Mouse (Mus musculus) spleen, postnatal 36 days (tissue): ENCODE results near the gene Renbp.

Source experiments
- DNase-seq, 2 experiments: peaks; one replicate each; pipeline ENCODE4 v3.0.0; 2022; ENCODE audit warnings: low spot score in 2 of 2, mixed read lengths in 1 of 2

Gene Renbp

DNA sequence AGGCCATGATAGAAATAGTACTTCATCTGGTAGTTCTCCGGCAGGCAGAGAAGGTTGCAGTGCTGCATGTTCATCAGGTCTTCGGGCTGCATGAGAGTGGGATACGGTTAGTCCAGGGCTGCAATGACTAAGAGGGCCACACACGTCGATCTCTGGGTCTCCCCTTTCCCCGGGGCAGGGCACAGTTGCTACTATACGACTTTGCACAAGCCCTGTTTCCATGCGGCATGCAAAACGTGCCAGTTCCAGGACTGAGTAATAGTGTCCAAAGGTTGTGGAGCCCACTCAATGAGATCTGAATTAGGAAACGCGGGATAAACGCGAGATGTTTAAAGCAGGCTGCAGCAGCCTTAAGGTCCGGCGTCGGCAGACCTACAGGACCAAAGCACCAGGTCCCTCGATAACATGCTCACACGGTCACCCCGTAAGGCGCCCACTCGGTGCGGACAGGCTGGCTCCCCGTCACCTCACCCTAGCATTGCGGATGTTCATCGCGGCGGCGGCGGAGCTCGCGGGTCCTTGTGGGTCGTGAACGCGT, 9.3 kb downstream of the Renbp start:
- DNase-seq, result no peak

GRCm38 (mm10) chrX:73918631-73919030, 12.0 kb downstream of the Renbp start:
- DNase-seq, result no peak

DNA sequence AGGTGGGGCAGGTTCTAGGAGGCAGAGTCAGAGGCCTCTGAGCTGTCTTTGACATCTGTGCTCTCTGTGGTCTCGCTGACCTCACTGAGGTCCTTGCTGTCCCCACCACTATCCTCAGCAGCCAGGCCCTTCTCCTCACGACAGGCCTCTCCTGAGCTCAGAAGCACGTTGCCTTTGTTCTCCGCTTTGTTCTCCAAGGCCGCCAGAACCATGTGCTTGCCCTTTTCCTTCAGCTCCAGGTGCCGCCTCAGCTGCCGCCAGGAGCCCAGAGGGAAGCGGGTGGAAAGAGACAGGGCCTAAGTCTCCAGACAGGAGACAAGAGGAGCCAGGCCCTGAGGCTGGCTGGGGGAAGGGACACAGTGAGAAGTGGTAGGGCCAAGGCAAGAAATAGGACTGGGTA, 13.7 kb downstream of the Renbp start:
- DNase-seq, result no peak

- DNase-seq, result peak; percentile 93 to 95
These were observed 15.6 kb downstream of the Renbp start for GRCm38 (mm10) chrX:73914827-73915703.

- peak; percentile 80 to 84 for DNase-seq
These were observed 19.1 kb downstream of the Renbp start for GRCm38 (mm10) chrX:73911588-73911987.

DNA sequence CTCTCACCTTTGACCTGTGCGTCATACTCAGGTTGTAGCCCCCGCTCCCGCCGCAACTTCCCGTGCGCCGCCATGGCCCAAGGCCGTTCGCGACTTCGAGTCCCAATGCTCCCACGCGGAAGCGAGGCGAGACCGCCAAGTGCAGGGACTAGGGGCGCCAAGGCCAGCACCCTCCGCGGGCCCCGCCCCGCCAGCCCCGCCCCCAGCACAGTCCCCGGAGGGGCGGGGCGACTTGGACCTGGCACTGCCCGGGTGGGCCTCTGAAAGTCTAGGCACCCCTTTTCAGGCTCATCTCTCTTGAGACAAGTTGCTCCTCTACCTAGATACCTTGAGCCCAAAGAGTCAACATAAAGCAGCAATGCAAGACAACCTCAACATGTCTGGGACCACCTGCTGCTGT, 19.5 kb downstream of the Renbp start:
- peak; percentile 75 to 80 for DNase-seq

- DNase-seq, result peak in 1 of 2 experiments; percentile 44
These were observed 20.2 kb downstream of the Renbp start for GRCm38 (mm10) chrX:73910451-73910850.

DNA sequence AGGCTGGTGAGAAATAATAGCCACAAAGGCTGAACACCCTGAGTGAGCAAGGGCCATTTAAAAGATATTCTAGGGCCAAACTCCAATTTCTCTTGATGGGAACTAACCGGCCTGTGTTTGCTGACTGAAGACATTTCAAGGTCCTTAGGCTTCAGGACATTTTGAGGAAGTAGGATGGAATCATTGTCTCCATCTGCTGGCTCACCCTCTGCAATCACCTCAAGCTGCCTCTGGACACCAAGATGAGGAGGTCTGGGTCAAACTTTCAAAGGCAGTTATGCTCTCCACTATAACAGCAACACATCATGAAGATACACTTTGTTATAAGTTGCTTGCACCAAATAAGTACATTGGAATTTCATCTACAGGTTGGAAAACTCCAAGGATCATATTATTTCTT, 20.6 kb downstream of the Renbp start:
- DNase-seq, result no peak

DNA sequence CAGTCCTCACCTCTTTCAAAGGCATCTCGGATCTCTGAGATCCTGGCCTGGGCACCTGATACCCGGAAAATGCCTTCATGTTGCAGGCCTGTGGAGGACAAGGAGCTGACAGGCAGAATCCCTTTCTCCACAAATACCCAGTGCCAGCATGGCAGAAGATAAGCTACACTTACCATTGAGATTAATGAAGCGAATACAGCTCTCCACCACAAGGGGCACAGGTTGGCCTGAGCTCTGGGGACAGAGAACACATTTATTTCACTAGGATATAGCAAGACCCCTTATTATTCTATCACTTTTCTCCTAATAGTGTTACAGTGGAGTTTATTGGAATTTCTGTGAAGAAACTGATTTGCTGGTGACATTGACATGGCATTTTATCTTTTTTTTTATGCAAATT, 32.7 kb downstream of the Renbp start:
- no peak for DNase-seq

DNA sequence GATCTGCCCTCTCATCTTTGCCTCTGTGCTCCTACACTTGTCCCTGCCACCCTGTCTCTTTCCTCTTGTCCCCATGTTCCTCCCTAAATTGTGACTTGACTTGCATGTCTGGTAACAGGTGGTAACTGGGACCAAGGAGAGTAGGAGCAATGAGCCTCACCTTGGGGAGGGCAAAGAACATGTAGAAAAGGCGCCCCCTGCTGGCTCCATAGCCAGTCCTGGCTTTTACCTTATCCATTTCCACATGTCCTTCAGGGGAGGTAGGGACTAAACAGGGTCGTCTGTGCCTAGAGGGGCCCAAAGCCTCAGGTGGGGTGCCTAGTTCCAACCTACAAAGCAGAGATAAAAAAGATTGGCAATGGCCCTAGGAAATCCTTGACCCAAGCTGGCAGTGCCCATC, 34.9 kb downstream of the Renbp start, which contains the start of gene L1cam:
Gene L1cam (minus strand): TSS at position 387 of the 400 bp plus-strand sequence.
- peak in 1 of 2 experiments; percentile 29 for DNase-seq

DNA sequence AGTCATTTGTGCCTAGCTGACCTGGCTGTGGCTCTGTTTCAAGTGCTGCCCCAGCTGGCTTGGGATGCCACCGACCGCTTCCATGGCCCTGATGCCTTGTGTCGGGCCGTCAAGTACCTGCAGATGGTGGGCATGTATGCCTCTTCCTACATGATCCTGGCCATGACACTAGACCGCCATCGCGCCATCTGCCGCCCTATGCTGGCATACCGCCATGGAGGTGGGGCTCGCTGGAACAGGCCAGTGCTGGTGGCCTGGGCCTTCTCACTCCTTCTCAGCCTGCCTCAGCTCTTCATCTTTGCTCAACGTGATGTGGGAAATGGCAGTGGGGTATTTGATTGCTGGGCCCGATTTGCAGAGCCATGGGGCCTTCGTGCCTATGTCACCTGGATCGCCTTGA, 37.8 kb downstream of the Renbp start:
- no peak for DNase-seq

DNA sequence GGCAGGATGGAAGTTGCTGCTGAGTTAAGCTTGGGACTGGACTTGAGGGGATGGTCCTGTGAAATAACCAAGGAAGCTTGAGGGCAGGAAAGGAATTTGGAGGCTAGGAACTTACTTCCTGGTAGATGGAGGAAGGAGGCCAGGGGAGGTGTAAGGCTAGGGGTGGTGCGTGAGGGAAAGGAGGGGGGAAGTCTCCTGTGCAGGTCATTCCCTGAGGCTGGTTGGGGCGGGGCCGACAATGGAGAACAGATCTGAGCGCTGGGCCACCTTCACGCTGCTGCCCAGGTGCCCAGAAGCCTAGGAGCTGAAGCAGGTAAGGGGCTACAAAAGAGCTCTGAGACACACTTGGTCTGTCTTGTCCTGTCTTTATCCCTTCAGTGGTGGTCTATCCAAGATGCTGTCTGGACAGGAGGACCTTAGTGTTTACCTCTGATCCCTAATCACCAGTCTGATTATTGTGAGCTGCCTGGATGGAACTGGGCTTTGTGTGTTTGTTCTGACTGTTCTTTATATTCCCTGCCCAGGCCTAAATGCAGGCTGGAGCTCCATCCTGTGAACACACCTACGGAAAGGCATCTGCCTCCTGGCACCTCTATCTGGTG, 39.0 kb downstream of the Renbp start, which contains the start of gene Avpr2:
Gene Avpr2 (plus strand): TSS at position 552 of the 602 bp plus-strand sequence.
- no peak for DNase-seq

DNA sequence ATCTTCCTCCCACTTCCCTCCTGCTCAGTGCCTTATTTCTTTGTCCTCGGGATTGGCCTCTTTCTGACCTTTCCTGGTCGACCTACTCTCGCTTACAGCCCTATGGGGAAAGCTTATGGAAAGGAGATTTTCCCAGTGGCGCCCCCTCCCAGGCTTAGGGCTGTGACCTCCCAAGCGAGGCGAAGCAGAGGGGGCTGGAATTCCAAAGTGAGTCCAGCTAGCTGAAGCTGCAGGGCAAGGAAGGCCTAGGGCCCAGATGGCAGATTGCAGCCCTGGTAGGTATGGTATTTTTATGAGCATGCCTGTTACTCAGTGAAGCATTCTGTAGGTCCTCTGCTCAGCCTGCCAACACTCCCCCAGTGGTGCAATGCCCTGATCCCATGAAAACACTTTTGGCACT, 49.2 kb downstream of the Renbp start:
- no peak for DNase-seq

- no peak for DNase-seq
These were observed 49.6 kb downstream of the Renbp start for GRCm38 (mm10) chrX:73881036-73881427.

DNA sequence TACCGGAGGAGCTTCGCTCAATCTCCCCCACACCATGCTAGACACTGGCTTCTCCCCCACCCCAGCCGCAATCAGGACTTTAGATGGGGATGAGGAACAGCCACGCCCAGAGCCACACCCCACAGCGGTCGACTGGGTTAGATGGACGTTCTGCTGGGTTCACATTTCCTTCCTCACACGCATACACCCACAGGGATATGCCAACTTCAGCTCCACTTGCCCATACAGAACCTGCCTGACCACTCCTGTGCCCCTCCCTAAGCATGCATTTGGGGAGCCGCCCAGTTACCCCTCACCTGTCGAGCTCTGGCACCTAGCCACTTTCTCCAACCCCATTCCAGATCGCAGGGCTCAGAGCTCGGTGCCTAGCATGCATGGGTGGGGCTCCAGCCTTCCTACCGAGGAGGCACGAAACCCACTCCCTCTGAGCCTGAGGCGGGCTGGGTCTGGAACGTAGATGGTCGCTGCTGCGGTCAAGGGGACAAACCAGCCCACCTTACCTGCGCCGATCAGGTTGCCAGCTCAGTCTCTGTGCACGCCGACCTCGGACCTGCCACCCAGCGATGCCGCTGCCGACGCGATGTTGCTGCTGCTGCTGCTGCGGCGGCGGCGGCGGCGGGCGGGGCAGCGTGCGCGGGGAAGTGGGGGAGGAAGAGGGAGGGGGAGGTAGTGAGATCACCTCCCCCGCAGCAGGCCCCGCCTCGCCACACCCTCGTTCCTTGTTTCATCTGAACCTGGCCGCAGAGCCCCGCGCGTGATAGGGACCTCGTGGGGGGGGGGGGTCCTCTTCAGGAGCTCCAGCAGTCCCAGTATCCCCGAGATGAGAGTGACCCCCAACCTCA, 50.2 kb downstream of the Renbp start:
- DNase-seq, result peak; percentile 45 to 57

GRCm38 (mm10) chrX:73877014-73877413, 53.6 kb downstream of the Renbp start:
- no peak for DNase-seq

GRCm38 (mm10) chrX:73875881-73876280, 54.8 kb downstream of the Renbp start:
- DNase-seq, result no peak
